Mouse (Mus musculus): ENCODE measurements around the gene Lgr5.

The Lgr5 gene

DNA sequence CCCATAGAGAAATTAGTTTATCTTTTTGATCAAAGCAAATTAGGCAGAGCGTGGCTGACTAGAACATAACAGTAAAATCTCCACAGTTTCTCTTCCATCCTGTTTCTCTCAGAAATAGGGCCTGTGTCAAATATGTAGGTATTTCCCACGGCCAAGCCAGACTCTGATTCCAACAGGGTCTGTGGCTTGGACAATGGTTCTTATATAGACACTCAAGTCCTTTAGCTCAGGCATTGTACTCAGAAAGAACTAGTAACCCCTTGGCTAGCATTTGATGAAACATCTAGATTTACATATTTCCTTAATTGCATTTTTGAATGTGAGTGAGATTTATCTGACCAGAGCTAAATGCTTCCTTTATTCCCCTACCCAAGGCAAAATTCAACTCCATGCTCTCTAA, 17.0 kb downstream of the Lgr5 start:
- DNase-seq = no peak

DNA sequence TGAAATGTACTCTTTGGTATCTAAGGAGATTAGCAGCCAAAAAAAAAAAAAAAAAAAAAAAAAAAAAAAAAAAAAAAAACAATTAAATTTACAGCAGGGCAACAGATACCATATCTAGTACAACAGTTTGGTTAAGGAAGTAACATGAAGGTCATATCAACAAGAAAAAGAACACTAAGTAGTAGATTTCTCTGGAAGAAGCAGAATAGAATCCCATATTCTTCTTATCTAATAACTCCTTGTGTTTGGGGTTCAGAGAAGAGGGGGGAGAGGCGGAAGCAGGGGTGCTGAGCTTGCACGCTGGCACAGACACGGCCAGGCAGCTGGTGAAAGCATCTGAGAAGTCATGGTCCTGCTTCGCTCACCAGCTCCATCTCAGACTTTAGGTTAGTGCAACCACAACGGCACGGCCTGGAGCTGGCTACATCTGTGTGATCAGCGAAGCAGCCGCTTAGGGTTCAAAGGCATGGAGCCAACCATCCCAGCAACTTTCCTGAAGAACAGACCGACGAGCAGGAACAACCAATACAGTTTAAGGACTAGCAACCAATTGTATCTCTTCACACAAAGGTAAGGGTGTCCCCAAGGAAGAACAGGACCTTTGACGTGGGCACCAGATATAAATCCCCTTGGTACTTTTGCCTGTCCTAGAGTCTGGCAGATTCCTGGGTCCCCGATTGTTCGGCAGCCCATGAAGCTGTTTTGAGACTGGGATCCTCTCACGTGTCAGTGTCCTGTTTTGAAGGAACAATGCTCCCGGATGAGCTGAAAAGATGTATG, 17.7 kb downstream of the Lgr5 start, which contains the start of gene A930009A15Rik:
A930009A15Rik (plus strand) TSS at position 275 of the 780 bp plus-strand sequence.
- DNase-seq = no peak

DNA sequence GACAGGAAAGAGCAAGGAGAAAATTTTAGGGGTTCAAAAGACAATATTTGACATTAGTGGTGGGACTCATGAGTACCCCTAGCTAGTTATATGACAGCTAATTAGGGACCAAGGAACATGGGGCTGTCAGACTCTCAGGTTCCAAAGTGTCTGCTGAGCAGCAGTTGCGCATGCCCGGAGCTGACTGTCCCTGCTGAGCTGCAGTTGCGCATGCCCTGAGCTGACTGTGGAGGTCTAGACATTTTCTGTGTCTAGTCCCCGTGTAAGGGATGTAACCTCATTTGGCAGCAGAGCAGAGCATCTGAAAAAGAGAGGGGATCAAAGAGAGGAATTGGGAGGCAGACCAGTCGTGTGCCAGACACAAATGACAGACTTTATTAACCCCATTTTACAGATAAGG, 23.6 kb downstream of the Lgr5 start:
- DNase-seq = no peak

DNA sequence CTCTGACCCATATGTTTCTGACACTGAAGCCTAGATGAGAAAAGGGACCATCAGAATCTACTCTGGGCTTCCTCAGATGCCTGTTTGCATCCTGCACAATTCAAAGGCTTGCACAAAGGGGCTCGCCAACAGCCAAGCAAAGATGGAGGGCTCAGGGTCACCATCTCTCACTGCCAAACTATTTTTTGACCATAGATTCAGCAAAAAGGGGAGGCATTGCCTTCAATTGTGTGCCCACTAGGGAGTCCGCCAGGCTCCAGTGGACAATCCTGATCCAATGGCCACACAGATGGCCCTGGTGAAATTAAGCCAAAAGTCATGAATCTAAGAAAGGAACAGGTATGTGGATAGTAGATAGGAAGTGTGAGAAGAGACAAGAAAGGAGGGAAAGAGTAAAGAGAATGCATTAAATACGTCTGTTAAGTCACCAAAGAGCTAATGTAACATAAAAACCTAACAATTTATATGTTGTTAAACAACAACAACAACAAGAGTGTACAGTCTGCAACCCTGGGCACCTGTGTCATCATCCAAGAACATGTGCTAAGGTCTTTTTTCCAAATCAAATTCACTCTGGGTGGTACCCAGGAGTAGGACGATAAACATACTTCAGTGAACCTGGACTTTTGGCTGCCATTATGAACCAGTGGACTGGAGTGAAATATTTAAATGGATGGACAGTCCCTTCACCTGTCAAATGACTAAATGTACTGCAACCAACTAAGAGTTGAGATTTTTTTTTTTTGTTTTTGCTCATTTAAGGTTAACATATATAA, 24.5 kb downstream of the Lgr5 start:
- DNase-seq = no peak

DNA sequence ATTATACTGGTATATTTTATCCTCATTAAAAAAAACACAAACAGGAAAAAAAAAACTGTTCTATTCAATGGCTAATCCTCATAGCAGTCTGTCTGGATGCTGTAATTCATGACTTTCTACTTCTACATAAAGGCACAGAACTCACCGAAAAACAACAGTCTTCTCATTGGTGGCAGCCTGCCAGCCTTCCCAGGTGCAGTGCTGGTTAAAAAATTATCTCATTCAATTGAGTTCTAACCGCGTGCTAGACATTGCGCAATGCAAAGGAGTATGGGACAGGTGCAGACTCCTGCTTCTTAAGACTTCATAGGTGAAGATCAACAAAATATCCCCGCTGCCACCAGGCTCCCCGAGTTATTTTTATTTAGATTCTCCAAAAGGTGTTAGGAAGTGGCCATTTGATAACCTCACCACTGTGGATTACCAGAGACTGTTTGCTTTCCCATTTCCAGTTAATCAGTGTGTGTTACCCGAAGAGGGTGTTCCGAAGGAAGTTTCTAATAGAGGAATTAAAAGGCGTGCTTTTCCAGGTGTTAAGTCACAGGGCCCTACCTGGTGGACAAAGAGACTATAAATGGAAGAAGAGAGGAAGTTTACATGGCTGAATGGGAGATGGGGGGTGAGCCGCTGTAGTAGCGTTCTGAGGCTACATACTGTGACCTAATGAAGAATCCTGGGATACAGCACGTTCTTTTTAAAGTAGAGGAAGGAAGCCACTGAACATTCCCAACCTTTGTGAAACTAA, 26.3 kb downstream of the Lgr5 start:
- DNase-seq = no peak

DNA sequence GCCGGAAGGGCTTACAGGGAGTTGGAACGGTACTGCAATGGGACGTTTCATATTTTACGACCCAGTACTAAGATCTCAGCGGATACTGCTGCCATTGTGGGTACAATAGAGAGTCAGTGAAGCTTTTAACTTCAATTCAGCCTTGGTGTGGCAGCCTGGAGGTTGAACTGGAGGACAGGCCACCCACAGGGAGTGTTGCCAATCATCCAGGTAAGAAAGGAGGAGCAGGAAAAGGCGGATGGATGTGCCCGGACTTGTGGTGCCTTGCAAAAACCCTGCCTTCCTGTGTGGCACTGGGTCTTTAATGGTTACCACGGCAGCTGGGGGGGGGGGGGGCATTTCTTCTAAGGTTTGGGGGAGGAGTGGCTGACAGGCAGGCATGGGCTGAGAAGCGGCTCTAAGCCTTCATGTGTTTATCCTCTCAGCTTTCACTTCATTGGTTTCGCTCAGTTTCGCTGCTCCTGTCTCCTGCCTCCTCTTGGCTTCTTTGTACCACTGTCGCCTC, 30.8 kb downstream of the Lgr5 start:
- DNase-seq = no peak

DNA sequence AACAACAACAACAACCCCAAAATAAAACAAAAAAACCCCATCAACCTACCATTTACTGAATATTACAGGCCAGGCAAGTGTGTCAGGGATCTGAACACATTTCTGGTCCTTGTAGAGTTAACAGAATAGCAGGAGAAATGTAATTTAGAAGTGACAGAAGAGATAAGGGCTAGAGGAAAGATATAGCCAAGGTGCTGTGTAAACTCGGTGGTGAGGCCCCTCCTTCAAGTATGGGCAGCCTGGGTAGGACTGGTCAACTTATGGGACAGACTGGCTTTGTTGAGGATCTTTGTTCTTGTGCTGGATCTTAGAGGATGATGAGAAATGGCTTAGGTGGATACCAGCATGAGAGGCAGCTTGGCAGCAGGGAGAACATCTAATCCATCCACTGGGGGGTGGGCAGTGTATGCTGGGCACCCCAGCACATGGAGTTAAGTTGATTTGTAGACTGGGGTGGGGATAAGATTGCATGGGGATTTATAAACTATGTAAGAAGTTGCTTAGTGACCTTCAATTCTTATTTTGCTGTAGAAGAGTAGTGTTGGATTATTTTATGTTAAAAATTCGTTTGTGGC, 32.3 kb downstream of the Lgr5 start:
- DNase-seq = no peak

DNA sequence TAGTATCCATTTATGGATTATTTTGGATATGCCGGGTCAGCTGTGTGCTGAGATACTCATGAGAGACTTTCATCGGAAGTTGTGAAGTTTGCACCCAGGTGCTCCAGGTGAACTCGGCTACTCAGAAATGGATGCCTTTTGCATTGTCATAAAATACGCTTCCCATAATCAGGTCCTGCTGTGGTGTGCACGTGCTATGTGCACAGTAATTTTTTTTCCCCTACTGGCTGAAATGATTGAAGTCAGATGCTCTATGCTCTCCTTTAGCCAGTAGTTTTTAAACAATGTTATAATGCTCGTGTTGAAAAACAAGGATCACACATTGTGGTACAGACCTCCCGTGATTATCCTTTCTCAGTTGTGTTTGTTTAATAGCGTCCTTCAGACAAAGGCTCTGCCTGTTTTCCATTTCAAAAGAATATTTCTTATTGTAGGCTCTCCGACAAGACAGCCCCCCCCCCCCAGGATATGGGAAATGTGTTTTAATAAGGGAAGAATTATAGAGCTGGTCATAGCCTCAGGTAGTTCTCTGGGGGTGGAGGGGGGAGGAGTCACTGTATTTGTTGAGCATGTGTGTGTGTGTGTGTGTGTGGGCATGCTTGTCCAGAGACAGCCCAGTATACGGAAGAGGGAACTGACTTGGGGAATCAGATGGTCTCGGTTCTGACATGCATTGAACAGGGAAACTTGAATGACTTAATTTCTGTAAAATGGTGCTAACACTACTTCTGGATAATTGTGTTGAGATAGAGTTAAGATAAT, 34.0 kb downstream of the Lgr5 start:
- no peak for DNase-seq

DNA sequence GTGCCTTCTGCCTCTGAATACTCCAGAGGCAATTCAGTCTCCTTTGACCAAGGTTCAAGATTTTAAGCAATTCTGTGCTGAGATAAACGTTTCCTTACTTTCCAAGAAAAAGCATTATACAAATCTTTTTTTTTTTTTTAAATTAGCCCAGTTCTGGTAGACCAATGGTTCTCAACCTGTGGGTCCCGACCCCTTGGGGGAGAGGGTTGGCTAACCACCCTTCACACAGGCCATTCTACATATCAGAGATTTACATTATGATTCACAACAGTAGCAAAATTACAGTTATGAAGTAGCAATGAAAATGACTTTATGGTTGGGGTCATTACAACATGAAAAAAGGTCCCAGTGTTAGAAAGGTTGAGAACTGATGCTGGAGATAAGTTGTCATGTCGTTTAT, 36.5 kb downstream of the Lgr5 start:
- no peak for DNase-seq

DNA sequence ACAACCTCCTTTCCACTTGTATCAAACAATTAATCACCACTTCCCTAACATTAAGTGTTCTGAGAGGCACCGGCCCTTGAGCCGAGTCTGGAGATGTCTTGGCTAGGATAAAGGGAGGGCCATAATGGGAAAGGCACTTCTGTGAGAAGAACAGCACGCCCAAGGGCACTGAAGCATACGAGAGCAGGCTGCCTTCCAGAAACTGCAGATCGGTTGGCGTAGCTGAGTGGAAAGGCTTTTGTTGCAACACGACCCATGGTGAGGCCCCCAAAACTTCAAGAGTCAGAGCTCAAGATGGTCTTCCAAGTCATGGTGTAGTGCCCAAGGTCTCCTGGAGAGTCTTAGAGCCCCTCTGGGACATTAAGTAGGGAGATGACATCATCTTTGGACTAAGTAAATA, 37.3 kb downstream of the Lgr5 start:
- no peak for DNase-seq

DNA sequence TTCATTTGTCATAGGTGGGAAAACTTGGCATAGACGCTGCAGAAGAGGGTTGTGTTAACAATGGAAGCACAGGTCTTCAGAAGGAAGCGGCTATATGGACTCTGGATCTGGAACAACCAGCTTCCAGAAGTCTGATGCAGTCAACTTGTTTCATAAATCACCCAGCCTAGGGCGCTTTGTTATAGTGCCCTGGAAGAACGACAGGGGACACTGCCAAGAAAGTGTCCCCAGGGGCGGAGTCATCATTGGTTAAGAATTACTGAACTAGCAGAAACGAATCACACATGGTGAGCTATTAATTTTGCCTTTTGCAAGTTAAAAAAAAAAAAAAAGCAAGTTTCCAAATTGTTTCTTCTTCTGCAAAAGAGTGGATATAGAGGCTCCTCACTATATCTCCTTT, 44.7 kb downstream of the Lgr5 start:
- DNase-seq = no peak

DNA sequence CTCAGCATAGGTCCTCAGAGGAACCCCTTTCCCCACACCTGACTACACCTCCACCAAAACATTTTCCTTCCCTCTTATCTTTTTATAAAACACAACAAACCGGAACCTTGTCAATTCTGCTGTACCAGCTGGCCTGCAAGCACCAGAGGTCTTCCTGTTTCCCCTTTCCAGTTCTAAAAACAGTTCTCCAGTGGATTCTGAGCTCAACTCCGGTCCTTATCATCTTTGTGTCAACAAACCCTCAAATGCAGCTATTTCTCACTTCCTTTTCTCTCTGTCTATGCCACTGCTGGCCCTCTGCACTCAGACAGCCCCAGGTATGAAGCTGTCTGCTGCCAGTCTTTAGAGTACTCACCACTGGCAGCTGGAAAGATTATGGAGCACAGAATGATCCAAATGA, 56.8 kb downstream of the Lgr5 start:
- DNase-seq = no peak

DNA sequence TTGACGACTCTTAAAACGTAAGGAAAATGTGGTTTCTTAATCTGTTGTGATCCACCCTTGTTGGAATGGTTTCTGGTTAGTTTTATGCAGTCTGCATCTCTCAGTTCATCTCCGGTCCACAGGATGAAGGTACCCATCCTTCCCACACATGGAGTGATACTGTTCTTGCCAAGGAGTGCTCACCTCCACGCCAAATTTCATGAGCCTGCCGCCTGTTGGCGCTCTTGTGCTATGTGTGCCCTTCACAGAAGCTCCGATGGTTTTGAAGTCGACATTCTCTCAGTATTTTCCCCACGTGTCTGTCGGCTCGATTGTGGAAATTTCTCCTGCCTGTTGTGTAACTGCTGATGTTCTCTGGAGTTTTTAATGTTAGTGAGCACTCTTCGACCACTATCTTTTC, 57.8 kb downstream of the Lgr5 start:
- no peak for DNase-seq

DNA sequence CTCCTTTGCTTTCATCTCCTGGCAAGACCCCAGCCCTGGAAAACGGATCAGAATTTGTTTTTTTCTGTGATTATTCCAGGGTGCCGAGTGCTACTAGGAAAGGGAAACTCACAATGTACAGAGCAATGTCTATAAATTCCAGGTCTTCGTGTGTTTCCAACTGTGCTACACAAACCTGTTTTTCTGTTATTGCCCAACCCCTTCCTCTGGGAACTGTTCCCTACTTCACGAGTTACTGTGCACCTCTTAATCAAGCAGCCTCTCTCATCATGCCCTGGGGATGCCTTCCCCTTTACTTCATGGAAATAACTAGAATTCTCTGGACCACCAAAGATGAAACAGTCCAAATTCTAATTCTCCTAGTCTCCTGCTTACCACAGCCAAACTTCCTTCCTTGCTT, 58.7 kb downstream of the Lgr5 start:
- DNase-seq = no peak

DNA sequence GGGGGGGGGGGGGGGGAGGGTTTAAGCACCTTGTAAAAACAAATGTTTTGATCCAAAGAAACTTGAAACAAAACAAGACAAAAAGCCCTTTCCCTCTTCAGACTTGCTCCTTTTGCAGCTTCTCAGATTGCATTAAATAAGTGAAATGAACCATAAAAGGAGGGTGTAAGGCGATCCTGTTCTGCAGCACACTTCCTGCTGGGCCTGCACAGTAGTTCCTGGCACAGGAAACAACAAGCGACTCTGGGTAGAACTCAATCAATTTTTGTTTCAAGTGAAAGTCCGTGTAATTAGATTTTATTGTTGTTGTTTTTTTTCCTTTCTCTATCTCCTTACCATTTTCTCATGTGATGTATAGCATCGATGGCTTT, 66.5 kb downstream of the Lgr5 start:
- DNase-seq = no peak

DNA sequence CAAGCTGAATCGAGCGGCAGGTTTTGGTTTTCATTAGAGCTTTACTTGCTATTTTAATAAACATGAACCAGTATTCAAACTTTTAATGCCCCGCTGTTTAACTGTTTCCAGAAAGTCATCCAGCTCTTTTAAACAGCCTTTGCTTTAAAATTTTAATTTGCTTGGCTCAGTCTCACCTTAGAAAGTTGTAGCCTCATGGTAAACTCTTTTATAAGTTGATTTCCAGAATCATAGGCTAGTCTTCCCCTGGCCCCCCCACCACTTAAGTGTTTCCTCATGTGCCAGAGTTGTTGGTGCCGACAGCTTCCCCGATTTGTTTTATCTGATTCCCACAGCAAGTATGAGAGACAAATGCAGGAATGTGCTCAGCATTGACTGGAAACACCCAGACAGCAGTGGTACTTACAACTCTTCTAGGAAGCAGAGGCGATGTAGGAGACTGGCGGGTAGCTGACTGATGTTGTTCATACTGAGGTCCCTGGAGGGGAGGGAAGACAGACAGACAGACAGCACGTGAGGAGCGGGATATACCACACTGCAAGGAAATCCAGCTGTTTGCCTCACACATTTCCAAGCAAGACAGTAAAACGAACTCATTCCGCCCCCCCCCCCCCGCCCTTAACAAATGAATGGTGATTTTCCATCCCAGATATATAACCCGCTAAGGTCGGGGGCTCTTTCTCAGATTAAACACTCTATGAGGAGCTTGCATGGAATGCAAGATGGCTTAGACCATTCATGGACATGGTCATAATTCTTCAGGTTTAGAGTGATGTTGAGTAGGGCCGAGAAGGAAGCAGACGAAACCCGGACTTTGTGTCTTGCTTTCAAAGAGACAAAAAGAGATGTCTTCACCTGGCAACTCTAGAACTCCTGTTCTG, 67.1 kb downstream of the Lgr5 start:
- DNase-seq = no peak

DNA sequence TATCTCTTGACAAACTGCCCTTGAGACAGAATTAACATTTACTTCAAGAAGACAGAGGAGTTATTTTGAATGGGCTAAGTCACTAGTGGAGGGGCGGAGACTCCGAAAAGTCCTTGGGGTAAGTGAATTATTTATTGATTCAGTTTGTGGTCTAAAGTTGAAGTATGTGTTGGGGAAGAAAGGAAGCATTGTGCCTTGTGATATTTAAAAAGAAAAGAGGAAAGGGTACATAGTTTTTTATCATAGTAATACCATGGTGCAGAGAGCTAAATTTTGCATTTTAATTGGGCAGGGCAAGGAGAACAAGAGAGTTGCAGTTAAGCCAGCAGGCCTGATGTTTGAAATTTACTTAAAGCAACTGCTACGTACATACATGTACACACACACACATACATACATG, 68.7 kb downstream of the Lgr5 start:
- no peak for DNase-seq

DNA sequence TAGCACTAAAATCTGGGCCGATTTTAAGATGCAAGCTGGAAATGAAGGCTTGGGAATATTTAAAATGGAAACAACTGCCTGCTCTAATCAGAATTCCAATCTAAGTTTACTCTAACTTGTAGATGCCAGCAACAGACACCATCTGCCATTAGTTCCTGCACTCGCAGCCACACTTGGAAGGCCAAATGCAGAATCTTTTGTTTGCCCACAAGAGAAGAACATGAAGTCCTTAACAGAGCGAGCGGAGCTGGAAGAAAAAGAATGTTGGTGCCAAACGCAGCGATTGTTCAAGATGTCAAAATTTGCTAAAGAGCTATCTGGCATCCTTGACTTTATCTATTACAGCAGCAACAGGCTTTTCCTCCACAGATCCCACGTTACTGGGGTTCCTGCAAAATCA, 72.1 kb downstream of the Lgr5 start:
- no peak for DNase-seq

DNA sequence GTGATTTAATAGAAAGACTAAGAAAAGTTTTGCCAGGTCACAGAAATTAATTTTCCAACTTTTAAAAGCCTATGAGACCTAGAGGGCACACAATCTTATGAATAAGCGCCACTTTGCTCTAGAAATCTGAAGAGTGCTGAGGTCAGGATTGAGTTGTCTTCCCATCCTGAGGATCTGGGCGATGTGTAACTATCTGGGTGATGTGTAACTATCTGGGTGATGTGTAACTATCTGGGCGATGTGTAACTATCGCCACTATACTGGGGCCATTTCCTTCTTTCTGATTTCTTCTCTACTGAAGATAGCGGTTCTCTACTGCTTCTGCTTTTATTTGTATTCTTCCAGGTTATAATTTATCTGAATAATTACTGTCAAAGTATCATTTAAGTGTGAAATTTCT, 76.6 kb downstream of the Lgr5 start:
- DNase-seq = no peak

DNA sequence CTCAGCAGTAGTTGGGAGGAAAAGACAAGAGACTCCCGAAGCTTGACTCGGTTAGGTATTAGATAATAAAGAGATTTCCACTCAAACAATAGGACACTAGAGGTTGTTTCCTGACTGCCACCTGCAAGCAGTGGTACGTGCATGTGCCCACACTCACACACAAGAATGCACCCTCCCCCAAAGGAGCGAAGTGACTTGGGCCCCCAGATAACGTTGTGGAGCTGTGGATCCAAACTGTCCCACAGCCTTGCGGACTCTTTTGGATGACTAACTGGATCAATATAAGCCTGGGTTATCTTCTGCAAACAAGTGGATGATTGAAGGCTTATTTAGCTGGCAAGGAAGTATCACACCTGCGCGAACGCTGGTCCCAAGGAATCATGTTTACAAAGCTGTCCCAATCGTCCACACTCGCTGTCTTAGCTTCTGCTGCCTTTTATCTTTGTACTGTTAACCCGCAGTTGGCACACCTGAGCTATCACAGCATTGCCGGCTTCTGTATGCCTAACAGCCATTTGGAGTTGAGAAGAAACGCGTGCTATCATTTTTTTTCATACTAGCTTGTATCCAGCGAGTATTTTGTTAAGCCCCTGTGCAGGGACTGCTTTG, 81.8 kb downstream of the Lgr5 start:
- no peak for DNase-seq

DNA sequence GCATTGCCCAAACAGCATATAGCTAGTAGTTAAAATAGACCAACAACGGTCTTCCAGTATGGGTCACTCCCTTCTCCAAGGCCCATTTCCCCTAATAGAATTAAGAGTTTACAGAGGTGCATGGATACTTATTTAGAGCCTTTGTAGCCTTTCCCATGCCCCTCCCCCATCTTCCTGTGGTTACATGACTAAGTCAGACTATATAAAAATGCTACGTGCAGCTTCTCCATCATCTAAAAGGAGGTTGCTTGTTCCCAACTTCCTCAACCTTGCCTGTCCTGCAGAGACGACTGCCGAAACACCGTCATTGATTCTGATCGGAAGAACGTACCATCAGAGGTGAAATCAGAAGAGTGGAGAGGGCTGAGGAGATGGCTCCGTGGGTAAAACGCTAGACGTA, 82.4 kb downstream of the Lgr5 start:
- DNase-seq = no peak

Measured in thymus, postnatal 14 days (tissue).